In genomic region chr5:135908989-135909388, GRCm38 (mm10) we compare ENCODE assay signal across 18 mouse cellular contexts. TPM values are rescaled to one million over a fixed set of nuclear protein-coding genes. Genes with fewer than 3 reads are reported as not detected.
DNase-seq lines count a peak whose midpoint lies in the region; ATAC-seq and TF ChIP-seq lines count a peak whose summit lies in the region.
"Had no signal": no experiment of that assay in that cellular context is flagged by ENCODE, and none has a peak within 500 bp of the region (broad histone marks: within the 10 kb centered on the region; RNA-seq: fewer than 3 reads in every experiment).

No protein-coding gene starts in this region.

- intact Hi-C loops in heart, adult 2 months (cut with DNase I), result no loop called here

- ATAC-seq in midbrain, embryonic 15.5 days (replicated peaks), result no peak
- peak; percentile 68 for ATAC-seq in liver, postnatal 0 days
- ATAC-seq in forebrain, embryonic 13.5 days, result no peak
- ATAC-seq: hindbrain, embryonic 16.5 days had no signal

- peaks cover 24% of the 10 kb centered on the region for H3K4me1 ChIP-seq in heart, adult 2 months (ENCODE audit: control insufficient read depth, insufficient read depth, low read length)
- H3K4me1 ChIP-seq in midbrain, embryonic 10.5 days, result peaks cover 13% of the 10 kb centered on the region
- H3K4me1 ChIP-seq in midbrain, embryonic 15.5 days, result peaks cover 9% of the 10 kb centered on the region; the same call in 1 of the 2 replicates
- peaks cover 44% of the 10 kb centered on the region for H3K4me1 ChIP-seq in liver, postnatal 0 days (ENCODE audit: insufficient read depth)
- peaks cover 23% of the 10 kb centered on the region; the same call in 1 of the 2 replicates for H3K4me1 ChIP-seq in forebrain, embryonic 13.5 days

- no peak for TF ChIP-seq EP300 in heart, adult 2 months (IDR thresholded peaks at IDR 0.05; ENCODE audit: insufficient read depth, low read depth, low read length)
- TF ChIP-seq EP300 in liver, postnatal 0 days (IDR thresholded peaks at IDR 0.05; ENCODE audit: low read depth), result peak; percentile 69; the same call in 1 of the 2 replicates

- no peak for TF ChIP-seq CTCF in heart, adult 2 months (IDR thresholded peaks at IDR 0.05)
- TF ChIP-seq CTCF in liver, postnatal 0 days (IDR thresholded peaks at IDR 0.05; ENCODE audit: low read depth), result no peak

- H3K9me3 ChIP-seq in midbrain, embryonic 10.5 days (replicated peaks), result no peaks in the 10 kb centered on the region
- H3K9me3 ChIP-seq in midbrain, embryonic 15.5 days, result no peaks in the 10 kb centered on the region
- no peaks in the 10 kb centered on the region for H3K9me3 ChIP-seq in liver, postnatal 0 days (ENCODE audit: low read length)
- no peaks in the 10 kb centered on the region for H3K9me3 ChIP-seq in forebrain, embryonic 13.5 days (replicated peaks)
- H3K9me3 ChIP-seq: limb, embryonic 12.5 days had no signal

- H3K79me2 ChIP-seq in heart, adult 2 months (replicated peaks; ENCODE audit: control insufficient read depth, insufficient read depth, low read length), result no peaks in the 10 kb centered on the region

- DNase-seq in heart, adult 2 months, result no peak
- no peak for DNase-seq in heart, adult 8-10 months (ENCODE audit: low spot score)
- no peak for DNase-seq in midbrain, embryonic 10.5 days (ENCODE audit: low spot score)
- DNase-seq in liver, postnatal 0 days, result no peak
- no peak for DNase-seq in spleen, postnatal 4 days (ENCODE audit: low spot score in 2 of 2)
- no peak for DNase-seq in layer of hippocampus, adult 9-10 months (ENCODE audit: low spot score)
- DNase-seq: B cell, adult 2 months; cerebellum, adult 8-10 months; gastrocnemius, postnatal 14 days; kidney, adult 2 months; thymus, postnatal 36 days had no signal

- no peak overlapping the region for H3K4me2 ChIP-seq in midbrain, embryonic 15.5 days
- H3K4me2 ChIP-seq in liver, postnatal 0 days (ENCODE audit: low read depth, low read length), result peak overlapping the region; percentile 38
- H3K4me2 ChIP-seq in forebrain, embryonic 13.5 days, result no peak overlapping the region
- H3K4me2 ChIP-seq: heart, embryonic 11.5 days; limb, embryonic 12.5 days; midbrain, embryonic 11.5 days had no signal

- no peaks in the 10 kb centered on the region for H3K27me3 ChIP-seq in heart, adult 2 months (ENCODE audit: control insufficient read depth, insufficient read depth, low read length)
- H3K27me3 ChIP-seq in midbrain, embryonic 10.5 days (ENCODE audit: low read depth, poor library complexity, severe bottlenecking), result no peaks in the 10 kb centered on the region
- no peaks in the 10 kb centered on the region for H3K27me3 ChIP-seq in midbrain, embryonic 15.5 days (replicated peaks)
- no peaks in the 10 kb centered on the region for H3K27me3 ChIP-seq in liver, postnatal 0 days (ENCODE audit: insufficient read depth, low read length)
- H3K27me3 ChIP-seq in forebrain, embryonic 13.5 days, result no peaks in the 10 kb centered on the region
- H3K27me3 ChIP-seq: limb, embryonic 12.5 days had no signal

- 86% methylated on average over 16 of the region's 16 CpGs for WGBS in heart, adult 2 months
- 97% methylated on average over 16 of the region's 16 CpGs for WGBS in midbrain, embryonic 10.5 days
- 92% methylated on average over 16 of the region's 16 CpGs for WGBS in midbrain, embryonic 15.5 days
- WGBS in liver, postnatal 0 days (ENCODE audit: insufficient replicate concordance), result 70% methylated on average over 16 of the region's 16 CpGs
- WGBS in forebrain, embryonic 13.5 days, result 93% methylated on average over 16 of the region's 16 CpGs

- no peak for TF ChIP-seq POLR2A in heart, adult 2 months (IDR thresholded peaks at IDR 0.05; ENCODE audit: insufficient read depth, low read depth, low read length)

- no peak overlapping the region for H3K4me3 ChIP-seq in heart, adult 2 months
- no peak overlapping the region for H3K4me3 ChIP-seq in midbrain, embryonic 10.5 days
- H3K4me3 ChIP-seq in midbrain, embryonic 15.5 days, result no peak overlapping the region
- H3K4me3 ChIP-seq in liver, postnatal 0 days (ENCODE audit: low read depth, low read length), result no peak overlapping the region
- no peak overlapping the region for H3K4me3 ChIP-seq in forebrain, embryonic 13.5 days
- H3K4me3 ChIP-seq: limb, embryonic 12.5 days; myocyte had no signal

- peak overlapping the region; percentile 72 for H3K27ac ChIP-seq in heart, adult 2 months
- 0 out of 2 replicates have a peak overlapping the region, but pooled peaks have one; percentile 3 for H3K27ac ChIP-seq in midbrain, embryonic 10.5 days (replicated peaks)
- H3K27ac ChIP-seq in midbrain, embryonic 15.5 days, result no peak overlapping the region
- peak overlapping the region; percentile 94 for H3K27ac ChIP-seq in liver, postnatal 0 days (ENCODE audit: low read depth)
- no peak overlapping the region for H3K27ac ChIP-seq in forebrain, embryonic 13.5 days
- H3K27ac ChIP-seq: limb, embryonic 12.5 days had no signal

- peaks cover 2% of the 10 kb centered on the region for H3K36me3 ChIP-seq in heart, adult 2 months (ENCODE audit: control insufficient read depth, insufficient read depth, low read length)
- H3K36me3 ChIP-seq in midbrain, embryonic 10.5 days, result peaks cover 88% of the 10 kb centered on the region
- peaks cover 37% of the 10 kb centered on the region for H3K36me3 ChIP-seq in midbrain, embryonic 15.5 days (replicated peaks)
- peaks cover 36% of the 10 kb centered on the region for H3K36me3 ChIP-seq in liver, postnatal 0 days (replicated peaks; ENCODE audit: insufficient read depth, low read length)
- H3K36me3 ChIP-seq in forebrain, embryonic 13.5 days (ENCODE audit: poor library complexity, severe bottlenecking), result peaks cover 86% of the 10 kb centered on the region

- H3K9ac ChIP-seq in heart, adult 2 months (ENCODE audit: low read depth, low read length), result no peak overlapping the region
- H3K9ac ChIP-seq in midbrain, embryonic 15.5 days, result no peak overlapping the region
- H3K9ac ChIP-seq in liver, postnatal 0 days (replicated peaks), result peak overlapping the region; percentile 46; the same call in 1 of the 2 replicates
- H3K9ac ChIP-seq in forebrain, embryonic 13.5 days, result no peak overlapping the region; the same call in 1 of the 2 replicates
- H3K9ac ChIP-seq: limb, embryonic 12.5 days had no signal

RNA-seq across cellular contexts. Expression of gene Hspb1, which starts 21.3 kb away (rescaled TPM):
- total RNA-seq in heart, adult 2 months (2021), result 100 to 1,000 TPM; 434 to 446 TPM
- polyA plus RNA-seq in heart, adult 2 months (2012; rRNA removed), result 427 and 635 TPM in 2 replicates
- total RNA-seq in heart, adult 8-10 months (2022), result 100 to 1,000 TPM; 312 to 583 (median 421) TPM
- 7.8 and 8.5 TPM in 2 replicates for polyA plus RNA-seq in midbrain, embryonic 10.5 days (2016; fragmentation: Nextera tagmentation; extraction: Ambion mirVana)
- polyA plus RNA-seq in midbrain, embryonic 15.5 days (2015; fragmentation: Nextera tagmentation; extraction: Ambion mirVana), result 13.4 and 13.9 TPM in 2 replicates
- polyA plus RNA-seq in liver, postnatal 0 days (2015; fragmentation: Nextera tagmentation; extraction: Ambion mirVana), result 4.5 and 9.1 TPM in 2 replicates
- 3.9 and 4.3 TPM in 2 replicates for polyA plus RNA-seq in forebrain, embryonic 13.5 days (2015; fragmentation: Nextera tagmentation; extraction: Ambion mirVana)

RNA-seq across cellular contexts. Expression of gene Ywhag, which starts 25.4 kb away (rescaled TPM):
- 100 to 1,000 TPM; 275 to 304 TPM for total RNA-seq in heart, adult 2 months (2021)
- polyA plus RNA-seq in heart, adult 2 months (2012; rRNA removed), result 99.0 and 116 TPM in 2 replicates
- 100 to 1,000 TPM; 265 to 313 (median 289) TPM for total RNA-seq in heart, adult 8-10 months (2022)
- polyA plus RNA-seq in midbrain, embryonic 10.5 days (2016; fragmentation: Nextera tagmentation; extraction: Ambion mirVana), result 270 and 311 TPM in 2 replicates
- 845 and 866 TPM in 2 replicates for polyA plus RNA-seq in midbrain, embryonic 15.5 days (2015; fragmentation: Nextera tagmentation; extraction: Ambion mirVana)
- 56.7 and 66.8 TPM in 2 replicates for polyA plus RNA-seq in liver, postnatal 0 days (2015; fragmentation: Nextera tagmentation; extraction: Ambion mirVana)
- polyA plus RNA-seq in forebrain, embryonic 13.5 days (2015; fragmentation: Nextera tagmentation; extraction: Ambion mirVana), result 424 and 485 TPM in 2 replicates

Comparison
In these comparisons a context has a peak if more than half of its experiments do, and no peak if none do; other contexts are left out.
1. H3K27ac ChIP-seq: peak in heart, adult 2 months (single experiment), midbrain, embryonic 10.5 days (single experiment) and liver, postnatal 0 days (single experiment); none in midbrain, embryonic 15.5 days (single experiment) and forebrain, embryonic 13.5 days (single experiment).
2. RNA of gene Hspb1, which starts 21.3 kb away (polyA plus RNA-seq): 427 to 635 TPM in heart, adult 2 months; 13.4 to 13.9 TPM in midbrain, embryonic 15.5 days, 7.8 to 8.5 TPM in midbrain, embryonic 10.5 days, 4.5 to 9.1 TPM in liver, postnatal 0 days and 3.9 to 4.3 TPM in forebrain, embryonic 13.5 days; every median in the first group is over 10 times any median in the second.